Mouse (Mus musculus) adrenal gland, adult (tissue): ENCODE data around the gene Fah.
A peak's percentile ranks its signal among the peaks of the same experiment; 100 is the strongest.

Source experiments
- DNase-seq, 2 experiments: peaks; one replicate each; pipeline ENCODE4 v3.0.0; 2022 to 2023; ENCODE audit warnings: low spot score in 1 of 2; ENCODE audit not compliant: inconsistent age in 2 of 2

Gene Fah

GRCm38 (mm10) chr7:84606293-84606749, at the start of gene Fah:
TSS of gene Fah (minus strand) at chr7:84606722.
- peak; percentile 82 to 91 for DNase-seq

- DNase-seq, result no peak
Measured at GRCm38 (mm10) chr7:84652740-84653139, 46.2 kb upstream of the Fah start.

DNA sequence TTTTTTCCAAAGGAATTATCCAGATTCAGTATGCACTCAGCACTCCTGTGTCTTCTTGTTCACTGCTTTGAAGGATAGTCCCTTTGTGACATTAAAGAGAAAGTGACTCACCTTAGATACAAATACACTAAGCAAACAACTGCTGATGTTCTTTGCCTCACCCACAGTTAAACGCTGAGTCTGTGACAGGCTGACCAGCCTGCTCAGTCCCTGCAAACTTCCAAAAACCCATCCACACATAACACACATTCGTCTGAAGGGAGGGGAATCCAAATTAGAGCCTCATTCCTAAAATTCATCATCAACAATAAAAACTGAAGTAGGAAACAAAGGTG, 45.4 kb upstream of the Fah start:
- peak in 1 of 2 experiments; percentile 56 for DNase-seq

GRCm38 (mm10) chr7:84651303-84651986, 44.9 kb upstream of the Fah start:
- DNase-seq, result no peak

- DNase-seq, result no peak
Measured at GRCm38 (mm10) chr7:84649016-84649415, 42.5 kb upstream of the Fah start.

GRCm38 (mm10) chr7:84646256-84646655, 39.7 kb upstream of the Fah start:
- DNase-seq, result no peak

DNA sequence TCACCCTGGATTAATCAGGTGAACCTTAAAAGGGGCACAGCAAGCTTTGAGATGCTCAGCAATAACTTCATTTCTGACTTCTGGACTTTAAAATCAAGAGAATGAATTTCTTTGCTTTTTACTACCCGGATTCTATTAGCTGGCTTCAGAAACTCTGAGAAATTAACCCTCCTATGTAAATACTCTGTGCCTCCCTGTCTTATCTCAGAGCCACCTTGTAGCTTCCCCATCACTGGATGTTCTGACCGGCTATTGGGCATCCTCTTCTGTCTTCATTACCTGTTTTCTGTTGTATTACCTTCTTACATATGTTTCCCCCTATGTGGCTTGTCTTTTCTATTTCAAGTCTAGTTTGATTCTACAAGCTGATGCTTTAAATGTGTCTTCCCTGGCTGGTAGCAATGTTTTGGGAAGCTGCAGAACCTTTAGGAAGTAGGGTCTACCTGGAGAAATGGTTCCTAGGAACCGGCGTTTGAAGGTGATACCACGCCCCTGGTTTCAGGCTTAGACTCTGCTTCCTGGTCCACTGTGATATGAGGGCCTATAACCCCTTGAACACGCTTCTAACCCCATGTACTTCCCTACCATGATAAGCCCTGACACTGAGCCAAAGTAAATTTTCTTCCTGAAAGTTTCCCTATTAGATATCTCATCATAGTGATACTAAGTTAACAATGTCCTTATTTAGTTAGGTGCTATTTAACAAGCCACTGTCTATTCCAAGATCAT, 36.9 kb upstream of the Fah start:
- DNase-seq, result no peak

- peak; percentile 5 to 47 for DNase-seq
Measured at GRCm38 (mm10) chr7:84642159-84642928, 35.8 kb upstream of the Fah start.

DNA sequence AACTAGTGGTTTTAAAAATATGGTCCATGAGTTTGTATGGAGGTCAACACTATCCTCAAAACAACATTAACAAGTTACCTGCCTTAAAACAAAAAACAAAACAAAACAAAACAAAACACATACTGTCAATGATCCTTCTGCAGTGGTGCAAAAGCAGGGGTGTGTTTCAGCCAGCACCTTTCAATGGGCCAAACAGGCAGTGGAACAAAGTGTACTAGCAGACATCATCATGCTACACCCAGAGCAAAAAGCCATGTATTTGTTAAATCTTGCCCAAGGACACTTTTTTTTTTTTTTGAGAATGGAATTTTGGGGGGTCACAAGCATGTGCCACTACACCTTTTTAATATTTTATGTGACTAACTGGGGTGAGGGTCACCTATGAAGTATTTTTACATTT, 30.4 kb upstream of the Fah start:
- no peak for DNase-seq

DNA sequence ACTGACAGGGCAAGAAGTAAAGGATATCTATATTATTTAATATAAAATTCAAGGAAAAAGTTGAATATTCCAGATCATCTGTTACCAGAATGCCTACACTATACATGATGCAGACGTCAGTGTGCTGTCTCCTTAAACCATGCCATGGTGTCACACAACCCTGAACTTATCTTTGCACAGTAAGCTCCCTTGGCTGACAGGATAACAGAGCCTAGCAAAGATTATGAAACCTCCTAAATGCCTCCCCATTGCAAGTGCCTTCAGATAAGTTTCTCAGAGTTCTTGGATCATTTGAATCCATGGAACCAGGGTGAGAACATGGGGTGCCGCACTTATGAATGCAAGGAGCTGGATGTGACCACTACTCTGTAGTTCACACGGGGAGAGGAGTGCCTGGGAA, 25.4 kb upstream of the Fah start:
- peak in 1 of 2 experiments; percentile 51 for DNase-seq

- DNase-seq, result no peak
Measured at GRCm38 (mm10) chr7:84623718-84624117, 17.2 kb upstream of the Fah start.

DNA sequence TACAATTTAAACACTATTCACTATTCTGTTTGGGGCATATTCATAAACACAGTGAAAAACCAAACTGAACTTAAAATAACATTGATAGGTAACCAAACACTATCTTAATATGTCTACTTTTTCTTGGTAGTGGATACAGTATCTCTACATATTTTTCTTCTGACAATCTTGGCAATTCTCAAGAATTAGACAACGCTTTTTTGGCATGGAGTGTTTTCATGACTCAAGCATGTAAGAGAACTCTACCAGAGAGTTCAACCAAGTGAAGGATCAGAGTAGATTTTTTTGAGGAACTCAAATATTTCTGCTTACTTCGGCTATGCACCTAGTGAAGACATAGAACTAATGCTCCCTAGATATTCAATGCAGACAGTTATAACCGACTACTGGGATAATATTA, 14.4 kb upstream of the Fah start:
- DNase-seq, result no peak

DNA sequence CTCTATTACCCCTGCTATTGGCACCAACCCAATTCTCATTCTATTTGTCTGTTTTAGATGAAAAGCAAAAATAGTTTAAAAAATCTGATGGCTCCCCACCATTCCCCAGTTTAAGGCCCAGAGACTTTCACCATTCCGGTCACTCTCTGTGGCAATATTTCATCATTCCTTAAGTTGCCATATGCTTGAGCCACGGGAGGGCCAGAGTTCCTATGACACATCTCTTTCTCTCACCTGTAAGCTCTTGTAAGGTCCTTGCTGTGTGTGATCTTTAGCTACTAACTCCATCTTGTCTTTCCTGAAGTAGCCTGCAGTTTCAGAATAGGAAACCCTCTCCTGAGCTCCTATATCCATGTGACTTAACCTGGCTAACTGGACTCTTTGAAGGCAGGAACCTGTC, 12.4 kb upstream of the Fah start:
- no peak for DNase-seq

DNA sequence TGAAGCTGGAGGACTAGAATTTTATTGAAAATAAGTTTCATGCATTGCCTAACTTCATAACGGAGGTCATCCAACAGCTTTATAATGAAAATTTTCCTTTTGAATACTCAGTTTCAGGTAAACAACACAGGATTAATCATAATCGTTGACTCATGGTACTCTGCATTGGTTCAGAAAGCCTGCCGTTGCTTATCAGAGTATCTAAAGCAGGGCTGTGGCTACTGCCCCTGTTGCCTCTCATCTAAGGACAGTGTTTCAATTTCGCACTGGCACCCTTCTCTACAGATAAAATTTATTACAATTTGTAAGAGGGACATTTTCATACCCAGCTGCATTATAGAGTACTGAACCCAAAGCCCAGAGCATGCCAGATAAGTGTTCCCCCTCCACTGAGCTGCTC, 5.9 kb upstream of the Fah start:
- no peak for DNase-seq

DNA sequence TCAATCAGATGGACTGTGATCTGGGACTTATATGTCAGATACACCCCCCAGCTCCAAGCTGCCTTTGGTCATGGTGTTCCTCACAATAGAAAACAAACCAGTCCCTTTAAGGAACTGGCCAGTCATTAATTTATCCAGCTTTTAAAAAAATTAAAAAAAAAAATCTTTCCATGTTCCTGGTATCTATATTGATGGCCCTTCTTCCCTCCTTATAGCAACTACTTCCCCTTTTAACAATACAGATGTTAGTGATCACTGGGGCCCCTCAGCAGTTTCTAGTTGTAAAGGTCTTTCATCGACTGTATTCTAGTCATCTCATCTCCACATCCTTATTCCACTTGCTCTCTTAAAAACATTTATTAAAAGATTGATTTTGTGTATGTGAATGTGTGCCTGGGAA, 5.1 kb upstream of the Fah start:
- no peak for DNase-seq

- peak; percentile 92 to 98 for DNase-seq
Measured at GRCm38 (mm10) chr7:84605704-84606292, 724 bp downstream of the Fah start.

- no peak for DNase-seq
Measured at GRCm38 (mm10) chr7:84605033-84605687, 1.4 kb downstream of the Fah start.

GRCm38 (mm10) chr7:84604501-84604900, 2.0 kb downstream of the Fah start:
- peak in 1 of 2 experiments; percentile 67 for DNase-seq

DNA sequence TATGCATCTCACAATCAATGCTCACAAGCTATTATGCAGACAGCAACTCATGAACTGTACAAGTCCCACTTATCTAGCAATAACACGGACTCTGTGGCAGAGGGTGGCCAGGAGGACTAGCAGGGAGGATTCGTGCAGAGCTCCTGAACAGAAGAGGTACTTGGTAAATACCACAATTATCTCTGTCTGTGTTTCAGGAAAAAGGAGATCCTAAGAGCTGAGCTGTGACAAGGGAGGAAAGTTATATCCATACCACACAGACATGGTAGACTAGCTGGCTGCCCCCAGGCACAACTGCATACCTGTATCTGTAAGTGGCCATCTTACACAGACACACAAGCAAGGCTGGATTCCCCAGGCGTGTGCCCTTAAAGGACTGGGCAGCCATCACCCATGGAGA, 5.2 kb downstream of the Fah start:
- DNase-seq, result no peak

- no peak for DNase-seq
Measured at GRCm38 (mm10) chr7:84600631-84601030, 5.9 kb downstream of the Fah start.

DNA sequence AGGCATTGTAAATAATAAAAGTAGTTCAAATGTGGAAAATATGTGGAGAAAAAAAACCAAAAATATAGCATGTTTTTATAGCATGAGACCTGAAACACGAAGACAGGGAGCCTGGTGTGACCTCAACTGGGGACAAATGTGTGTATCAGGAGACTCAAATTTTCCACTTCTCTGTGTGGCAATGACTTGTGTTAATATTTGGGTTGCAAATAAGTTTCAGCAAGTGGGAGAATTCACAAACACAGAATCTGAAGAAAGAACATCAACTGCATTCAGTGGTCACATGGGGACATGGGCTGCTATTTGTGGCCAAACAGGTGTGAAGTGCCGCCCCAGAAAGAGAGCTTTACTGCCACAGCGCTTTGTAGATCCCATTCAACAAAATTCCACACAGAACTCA, 9.9 kb downstream of the Fah start:
- DNase-seq, result no peak
